Mouse (Mus musculus) kidney, adult 2 months (tissue): Measurements from ENCODE around the gene Lmntd1.

ENCODE experiments used
- CTCF ChIP-seq: fragments of 200-500 bp; conservative IDR thresholded peaks from 2 replicates; pipeline ENCODE4 v1.5.1; 2011; ENCODE audit warnings: low read depth, mild to moderate bottlenecking, control low read depth, low read length, moderate library complexity, mixed read lengths; ENCODE audit not compliant: insufficient read depth, insufficient read length
- POLR2A ChIP-seq: fragments of 200-500 bp; IDR thresholded peaks from one replicate; pipeline ENCODE4 v1.6.1; 2011; ENCODE audit warnings: low read depth, low read length, control low read depth

DNA sequence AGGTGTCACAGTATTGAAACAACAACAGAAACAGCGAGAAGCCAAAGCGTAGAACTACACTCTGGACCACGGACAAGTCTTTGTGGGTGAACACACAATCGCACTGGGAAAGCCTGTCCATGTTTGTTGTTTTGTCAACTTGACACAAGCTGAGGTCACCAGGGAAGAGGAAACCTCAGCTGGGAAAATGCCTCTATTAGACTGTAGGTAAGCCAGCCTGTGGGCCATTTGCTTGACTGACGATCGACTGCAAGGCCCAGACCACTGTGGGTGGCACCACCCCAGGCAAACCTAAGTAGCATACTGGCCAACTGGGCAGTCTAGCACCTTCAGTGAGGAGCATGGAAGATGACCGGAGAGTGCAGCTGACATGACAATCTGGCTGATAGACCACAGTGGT is 112.4 kb downstream of the Lmntd1 start:
- TF ChIP-seq CTCF, result no peak
- TF ChIP-seq POLR2A, result no peak
